In the genomic region with DNA sequence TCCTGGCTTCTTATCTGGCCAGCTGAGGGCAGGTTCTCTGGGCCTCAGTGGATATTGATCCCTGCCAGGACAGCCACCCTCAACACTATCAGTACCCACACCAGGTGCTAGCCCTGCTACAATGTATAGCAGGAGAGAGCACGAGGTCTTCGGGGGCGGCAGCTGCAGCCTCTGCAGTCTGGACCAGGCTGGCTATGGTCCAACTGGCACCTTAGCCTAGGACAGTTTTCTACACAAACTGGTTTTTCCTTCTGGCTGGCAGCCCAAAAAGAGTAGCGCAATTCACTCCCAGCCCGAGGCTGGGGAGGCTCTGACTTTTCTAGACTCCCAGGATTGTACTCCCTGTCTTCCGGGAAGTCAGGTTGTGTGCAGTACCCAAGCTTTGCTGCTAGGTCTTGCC, we compare ENCODE assay signal across 9 mouse cellular contexts. TPM values are rescaled to one million over a fixed set of nuclear protein-coding genes. Genes with fewer than 3 reads are reported as not detected.
DNase-seq lines count a peak whose midpoint lies in the region; ATAC-seq and TF ChIP-seq lines count a peak whose summit lies in the region.
"Had no signal": no experiment of that assay in that cellular context is flagged by ENCODE, and none has a peak within 500 bp of the region (broad histone marks: within the 10 kb centered on the region; RNA-seq: fewer than 3 reads in every experiment).

No protein-coding gene starts in this region.

- TF ChIP-seq POLR2A in cerebellum, adult 2 months (IDR thresholded peaks at IDR 0.05; ENCODE audit: borderline replicate concordance, insufficient read depth, low read length), result no peak

- H3K27me3 ChIP-seq in cerebellum, adult 2 months (ENCODE audit: control insufficient read depth, insufficient read depth, low read length), result no peaks in the 10 kb centered on the region
- H3K27me3 ChIP-seq in kidney, postnatal 0 days (ENCODE audit: insufficient read depth, low read length), result peaks cover 4% of the 10 kb centered on the region; the same call in 1 of the 2 replicates
- H3K27me3 ChIP-seq: Patski had no signal

- no peak for TF ChIP-seq CTCF in left cerebral cortex, adult 2 months (IDR thresholded peaks at IDR 0.05)
- no peak for TF ChIP-seq CTCF in cerebellum, adult 2 months (IDR thresholded peaks at IDR 0.05; ENCODE audit: borderline replicate concordance, insufficient read depth, low read depth, low read length)
- TF ChIP-seq CTCF in kidney, postnatal 0 days (IDR thresholded peaks at IDR 0.05; ENCODE audit: low read depth), result no peak

- H3K36me3 ChIP-seq in kidney, postnatal 0 days (ENCODE audit: insufficient read depth, low read length), result no peaks in the 10 kb centered on the region

- 0 out of 2 replicates have a peak, but pooled peaks cover 2% of the 10 kb centered on the region for H3K4me1 ChIP-seq in cerebellum, adult 2 months (ENCODE audit: control insufficient read depth, insufficient read depth, low read length)
- H3K4me1 ChIP-seq in kidney, postnatal 0 days (replicated peaks; ENCODE audit: insufficient read depth, low read length), result peaks cover 9% of the 10 kb centered on the region; the same call in 1 of the 2 replicates

- no peak overlapping the region for H3K9ac ChIP-seq in kidney, postnatal 0 days (ENCODE audit: low read depth, low read length)

- ATAC-seq in kidney, postnatal 0 days (replicated peaks; ENCODE audit: low FRiP score, low read depth), result no peak; the same call in 1 of the 2 replicates
- ATAC-seq in megakaryocyte progenitor cell, adult 5-6 weeks (replicated peaks; ENCODE audit: poor library complexity), result peak; percentile 76
- ATAC-seq: Patski had no signal

- no peak overlapping the region for H3K4me3 ChIP-seq in left cerebral cortex, adult 2 months
- no peak overlapping the region for H3K4me3 ChIP-seq in cerebellum, adult 2 months (replicated peaks; ENCODE audit: insufficient read depth, low read depth, low read length)
- H3K4me3 ChIP-seq in kidney, postnatal 0 days (replicated peaks; ENCODE audit: low read depth, low read length), result no peak overlapping the region

- peak overlapping the region; percentile 99; the same call in 1 of the 2 replicates for H3K27ac ChIP-seq in left cerebral cortex, adult 2 months
- no peak overlapping the region for H3K27ac ChIP-seq in cerebellum, adult 2 months (ENCODE audit: insufficient read depth, low read length)
- H3K27ac ChIP-seq in kidney, postnatal 0 days, result no peak overlapping the region

- intact Hi-C loops in left cerebral cortex, adult 2 months (cut with DNase I), result no loop called here

- DNase-seq in left cerebral cortex, adult 2 months (ENCODE audit: extremely low spot score in 1 of 2, low spot score in 2 of 2), result peak in 1 of 2 experiments; percentile 17
- DNase-seq in left cerebral cortex, adult 8-10 months (ENCODE audit: low spot score in 2 of 2), result no peak
- peak; percentile 30 to 32 for DNase-seq in cerebellum, adult 2 months
- DNase-seq in kidney, postnatal 0 days (ENCODE audit: low spot score), result peak; percentile 21
- no peak for DNase-seq in natural killer cell, adult 2 months (ENCODE audit: low spot score in 2 of 2)
- no peak for DNase-seq in embryo, embryonic 10 days (ENCODE audit: low spot score)
- no peak for DNase-seq in layer of hippocampus, adult 11-12 months (ENCODE audit: low spot score)

- 18% methylated on average over 6 of the region's 6 CpGs for WGBS in cerebellum, adult 2 months
- WGBS in kidney, postnatal 0 days, result 38% methylated on average over 6 of the region's 6 CpGs

- no peak overlapping the region for H3K4me2 ChIP-seq in kidney, postnatal 0 days (ENCODE audit: low read length)

- H3K9me3 ChIP-seq in kidney, postnatal 0 days (replicated peaks; ENCODE audit: low read length), result no peaks in the 10 kb centered on the region

RNA-seq across cellular contexts. Expression of gene Cx3cl1, which starts 0.9 kb away (rescaled TPM):
- total RNA-seq in left cerebral cortex, adult 2 months (2021), result 100 to 1,000 TPM; 658 to 661 TPM
- 100 to 1,000 TPM; 417 to 480 (median 456) TPM for total RNA-seq in left cerebral cortex, adult 8-10 months (2022)
- polyA plus RNA-seq in cerebellum, adult 2 months (2012; rRNA removed), result 102 and 103 TPM in 2 replicates
- polyA plus RNA-seq in kidney, postnatal 0 days (2015; fragmentation: Nextera tagmentation; extraction: Ambion mirVana), result 21.5 and 23.4 TPM in 2 replicates
- 0.57 TPM in 1 of 2 replicates, not detected in the other for total RNA-seq in megakaryocyte progenitor cell, adult 5-6 weeks (2015)
- not detected in 2 replicates for total RNA-seq in megakaryocyte progenitor cell, adult 5-6 weeks (2017)

RNA-seq across cellular contexts. Expression of gene Ccl22, which starts 25.6 kb away (rescaled TPM):
- under 1 TPM in 1 of 2 experiments, not detected in 1; 0.14 TPM for total RNA-seq in left cerebral cortex, adult 2 months (2021)
- total RNA-seq in left cerebral cortex, adult 8-10 months (2022), result under 1 TPM in 3 of 4 experiments, not detected in 1; 0.22 to 0.72 (median 0.39) TPM
- polyA plus RNA-seq in cerebellum, adult 2 months (2012; rRNA removed), result 0.16 and 0.21 TPM in 2 replicates
- not detected in 2 replicates for polyA plus RNA-seq in kidney, postnatal 0 days (2015; fragmentation: Nextera tagmentation; extraction: Ambion mirVana)
- not detected in 2 replicates for total RNA-seq in megakaryocyte progenitor cell, adult 5-6 weeks (2015)
- not detected in 2 replicates for total RNA-seq in megakaryocyte progenitor cell, adult 5-6 weeks (2017)
- polyA plus RNA-seq: Patski had no signal

RNA-seq across cellular contexts. Expression of gene Ccl17, which starts 39.3 kb away (rescaled TPM):
- 1 to 10 TPM; 4.6 to 7.9 TPM for total RNA-seq in left cerebral cortex, adult 2 months (2021)
- 10 to 100 TPM in 1 of 4 experiments, 1 to 10 TPM in 3; 8.3 to 13.8 (median 9.6) TPM for total RNA-seq in left cerebral cortex, adult 8-10 months (2022)
- 0.36 and 1.1 TPM in 2 replicates for polyA plus RNA-seq in cerebellum, adult 2 months (2012; rRNA removed)
- 0.69 and 1.2 TPM in 2 replicates for polyA plus RNA-seq in kidney, postnatal 0 days (2015; fragmentation: Nextera tagmentation; extraction: Ambion mirVana)
- total RNA-seq in megakaryocyte progenitor cell, adult 5-6 weeks (2015), result 0.34 and 1.5 TPM in 2 replicates
- not detected in 2 replicates for total RNA-seq in megakaryocyte progenitor cell, adult 5-6 weeks (2017)

Comparison
In these comparisons a context has a peak if more than half of its experiments do, and no peak if none do; other contexts are left out.
1. DNase-seq: peak in cerebellum, adult 2 months (2 of 2) and kidney, postnatal 0 days (single experiment); none in left cerebral cortex, adult 8-10 months (0 of 2), natural killer cell, adult 2 months (0 of 2), embryo, embryonic 10 days (single experiment) and layer of hippocampus, adult 11-12 months (single experiment).
2. RNA of gene Cx3cl1, which starts 0.9 kb away (total RNA-seq): 658 to 661 TPM in left cerebral cortex, adult 2 months and 417 to 480 TPM in left cerebral cortex, adult 8-10 months; 0.57 TPM in megakaryocyte progenitor cell, adult 5-6 weeks; every median in the first group is over 100 times any median in the second.